Mouse (Mus musculus) megakaryocyte, embryonic 14.5 days (primary cell): Measurements from ENCODE around the gene Sertad3. TPM values are rescaled to one million over a fixed set of nuclear protein-coding genes. Genes with fewer than 3 reads are reported as not detected.
A peak's percentile ranks its signal among the peaks of the same experiment; 100 is the strongest.

Experiments used
- H3K27me3 ChIP-seq: replicated peaks from 2 replicates; pipeline ENCODE3; 2012; ENCODE audit warnings: inconsistent platforms
- H3K36me3 ChIP-seq: replicated peaks from 2 replicates; pipeline ENCODE3; 2012; ENCODE audit warnings: low read length, inconsistent platforms, mixed read lengths
- H3K4me1 ChIP-seq: 2 replicates; pipeline ENCODE4 v1.6.1; 2012; ENCODE audit warnings: inconsistent platforms
- H3K4me3 ChIP-seq: replicated peaks from 2 replicates; pipeline ENCODE3; 2012; ENCODE audit warnings: moderate library complexity, mild to moderate bottlenecking, inconsistent platforms
- H3K9me3 ChIP-seq: 2 replicates; pipeline ENCODE4 v1.6.1; 2012; ENCODE audit warnings: inconsistent platforms
- FLI1 ChIP-seq: IDR thresholded peaks from 2 replicates; pipeline ENCODE4 v1.6.1; 2012; ENCODE audit warnings: low read length, inconsistent platforms, mixed read lengths
- GATA1 ChIP-seq: IDR thresholded peaks from 3 replicates; pipeline ENCODE4 v1.6.1; 2012; ENCODE audit warnings: mixed read lengths, low read length, inconsistent platforms, borderline replicate concordance
- polyA plus RNA-seq: library from polyadenylated mRNA; stranded (reverse); fragments of >175 nt; gene quantifications from 2 replicates; pipeline ENCODE4 v1.2.3, GENCODE M21; 2012; ENCODE audit warnings: low replicate concordance; ENCODE audit not compliant: insufficient read depth

Sertad3 gene
- polyA plus RNA-seq, 1 experiment = 28.2 TPM

DNA sequence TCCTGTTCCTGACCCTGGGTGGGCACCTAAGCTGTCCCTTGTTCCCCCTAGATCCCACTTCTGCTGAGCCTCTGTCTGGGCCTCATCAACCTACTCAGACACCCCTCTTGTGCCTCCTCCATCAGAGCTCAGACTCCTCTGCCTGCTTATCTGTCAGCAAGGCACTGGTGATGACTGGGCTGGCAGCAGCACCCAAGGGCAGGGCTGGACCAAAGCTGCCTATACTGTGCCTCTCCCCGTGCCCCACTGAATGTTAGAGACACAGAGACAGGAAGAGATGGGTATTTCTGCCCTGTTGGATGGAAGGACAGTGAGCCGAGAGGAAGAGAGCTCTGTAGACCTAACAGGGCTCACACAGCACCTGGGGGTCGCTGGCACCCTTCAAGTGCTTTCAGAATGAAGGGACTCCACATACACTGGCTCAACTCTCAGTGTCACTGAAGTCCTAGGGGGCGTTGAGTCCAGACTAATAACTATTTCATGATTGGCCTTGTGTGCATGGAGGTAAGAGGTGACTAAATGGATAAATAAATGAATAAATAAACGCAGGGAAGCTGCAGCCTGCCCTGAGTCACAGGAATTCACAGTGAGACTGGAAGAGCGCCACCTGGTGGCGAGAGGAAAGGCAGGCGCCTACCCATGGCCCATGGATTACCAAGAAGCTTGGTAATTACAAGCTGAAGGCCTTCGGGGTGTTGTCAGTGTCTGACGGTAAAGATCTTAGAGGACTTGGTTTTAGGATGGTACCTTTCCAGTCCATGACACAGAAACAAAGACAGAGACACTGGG is 52.7 kb downstream of the Sertad3 start:
- H3K4me1 ChIP-seq = peaks cover 16% of the 10 kb centered on the region
- H3K36me3 ChIP-seq = peaks cover 16% of the 10 kb centered on the region
- TF ChIP-seq GATA1 = no peak
- no peak for TF ChIP-seq FLI1
- no peaks in the 10 kb centered on the region for H3K9me3 ChIP-seq
- H3K27me3 ChIP-seq = peaks cover 2% of the 10 kb centered on the region
- peak overlapping the region; percentile 68 for H3K4me3 ChIP-seq

Other genes starting within 250 kb of the Sertad3 start
- gene Itpkc, start 245.1 kb upstream of the Sertad3 start, polyA plus RNA-seq = 1.0 and 3.0 TPM in 2 replicates
- gene Coq8b, start 240.7 kb upstream of the Sertad3 start, polyA plus RNA-seq = 45.5 and 46.3 TPM in 2 replicates
- gene Numbl, start 215.3 kb upstream of the Sertad3 start, polyA plus RNA-seq = 2.0 and 2.4 TPM in 2 replicates
- 0.28 TPM in 1 of 2 replicates, not detected in the other for gene Ltbp4, start 136.1 kb upstream of the Sertad3 start, polyA plus RNA-seq
- gene Shkbp1, start 117.7 kb upstream of the Sertad3 start, polyA plus RNA-seq = 214 and 344 TPM in 2 replicates
- gene Gm20479, start 116.3 kb upstream of the Sertad3 start, polyA plus RNA-seq = 1.4 and 7.6 TPM in 2 replicates
- gene Sptbn4, start 26.1 kb upstream of the Sertad3 start, polyA plus RNA-seq = 0.27 and 0.45 TPM in 2 replicates
- gene Blvrb, start 25.8 kb upstream of the Sertad3 start, polyA plus RNA-seq = 330 and 332 TPM in 2 replicates
- 159 and 273 TPM in 2 replicates for gene Sertad1, start 13.1 kb downstream of the Sertad3 start, polyA plus RNA-seq
- gene Prx, start 25.6 kb downstream of the Sertad3 start, polyA plus RNA-seq = 1.7 and 1.8 TPM in 2 replicates
- 1.6 and 2.1 TPM in 2 replicates for gene Hipk4, start 49.5 kb downstream of the Sertad3 start, polyA plus RNA-seq
- gene Pld3, start 79.5 kb downstream of the Sertad3 start, polyA plus RNA-seq = 66.2 and 97.1 TPM in 2 replicates
- gene 2310022A10Rik, start 79.5 kb downstream of the Sertad3 start, polyA plus RNA-seq = 19.6 and 32.1 TPM in 2 replicates
- gene Akt2, start 117.8 kb downstream of the Sertad3 start, polyA plus RNA-seq = 72.3 and 86.4 TPM in 2 replicates
- not detected in 2 replicates for gene Ttc9b, start 180.1 kb downstream of the Sertad3 start, polyA plus RNA-seq
- gene Map3k10, start 200.8 kb downstream of the Sertad3 start, polyA plus RNA-seq = 22.4 and 38.4 TPM in 2 replicates
- 0.03 TPM in 1 of 2 replicates, not detected in the other for gene Zfp607b, start 215.6 kb downstream of the Sertad3 start, polyA plus RNA-seq